Mouse (Mus musculus): ENCODE measurements at regions not wholly inside any gene's neighbourhood (a gene's known extent, or its start where the extent isn't known, plus 50 kb on each side); places are given as distances from the start of the nearest gene placed in this dataset.

DNA sequence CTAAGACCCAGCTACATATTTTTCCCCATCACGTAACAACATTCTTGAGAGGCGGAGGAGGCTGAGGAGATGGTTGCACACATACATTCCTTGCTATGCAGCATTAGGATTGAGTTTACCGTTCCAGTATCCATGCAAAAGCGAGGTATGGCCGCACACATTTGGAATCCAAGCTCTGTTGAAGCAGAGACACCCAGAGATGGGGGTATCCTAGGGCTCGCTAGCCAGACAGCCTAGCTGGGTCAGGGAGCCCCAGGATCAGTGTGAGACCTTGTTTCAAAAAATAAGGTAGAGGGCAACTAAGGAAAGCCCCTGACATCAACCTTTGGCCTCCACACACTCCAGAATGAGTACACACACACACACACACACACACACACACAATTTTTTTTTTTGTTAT is 224.7 kb upstream of the Klf3 start:
- Histone ChIP-seq H3ac (ENCODE audit: control insufficient read depth, insufficient read length, low read depth) (no peak overlapping the region), H3K4me3 (ENCODE audit: insufficient read depth, poor library complexity, severe bottlenecking) (no peak overlapping the region), H3K36me3 (ENCODE audit: control insufficient read depth, insufficient read depth) (no peaks in the 10 kb centered on the region), H3K79me2 (ENCODE audit: control insufficient read depth, insufficient read depth) (no peaks in the 10 kb centered on the region), H3K79me3 (ENCODE audit: low read depth) (no peaks in the 10 kb centered on the region), H3K27me3 (ENCODE audit: control insufficient read depth, insufficient read depth, insufficient read length) (no peaks in the 10 kb centered on the region)
- TF ChIP-seq FOSL1 (IDR thresholded peaks at IDR 0.05; ENCODE audit: insufficient read depth, low read length, poor library complexity, severe bottlenecking): no peak
- TF ChIP-seq MYOG (IDR thresholded peaks at IDR 0.05; ENCODE audit: control insufficient read depth, extremely low read depth, insufficient read length): no peak
- TF ChIP-seq CEBPB (IDR thresholded peaks at IDR 0.05; ENCODE audit: low read depth): no peak
- no peak for TF ChIP-seq CTCF (IDR thresholded peaks at IDR 0.05; ENCODE audit: control insufficient read depth, insufficient read depth, insufficient read length)
- TF ChIP-seq MAX (IDR thresholded peaks at IDR 0.05): no peak

DNA sequence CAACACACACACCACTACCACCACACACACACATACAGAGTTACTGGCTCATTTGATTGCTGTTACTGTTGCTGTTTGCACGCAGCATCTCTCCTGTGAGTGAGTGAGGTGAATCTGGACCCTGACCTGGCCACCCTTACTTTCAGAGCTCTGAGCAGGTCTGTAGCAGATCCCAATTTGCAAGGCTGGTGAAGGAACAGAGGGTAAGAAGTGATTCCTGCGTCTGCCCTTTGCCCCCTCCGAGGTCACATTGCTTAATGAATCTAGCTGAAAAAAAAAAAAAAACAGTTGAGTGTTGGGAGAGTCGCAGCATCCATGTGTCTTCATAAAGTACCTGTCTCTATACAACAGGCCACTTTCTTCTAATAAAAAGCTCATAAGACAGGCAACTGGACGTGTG is 224.1 kb upstream of the Klf3 start:
- H3K4me3 ChIP-seq (ENCODE audit: insufficient read depth, poor library complexity, severe bottlenecking): no peak overlapping the region
- peak overlapping the region; percentile 30 for H3ac ChIP-seq (ENCODE audit: control insufficient read depth, insufficient read length, low read depth)
- H3K27me3 ChIP-seq (ENCODE audit: control insufficient read depth, insufficient read depth, insufficient read length): no peaks in the 10 kb centered on the region
- TF ChIP-seq CEBPB (IDR thresholded peaks at IDR 0.05; ENCODE audit: low read depth) (no peak), USF1 (IDR thresholded peaks at IDR 0.05; ENCODE audit: low read depth) (no peak), MYOG (IDR thresholded peaks at IDR 0.05; ENCODE audit: control insufficient read depth, extremely low read depth, insufficient read length) (no peak), CTCF (IDR thresholded peaks at IDR 0.05; ENCODE audit: control insufficient read depth, insufficient read depth, insufficient read length) (no peak), MYOD1 (IDR thresholded peaks at IDR 0.05; ENCODE audit: control insufficient read depth, insufficient read length, low read depth) (no peak), MAX (IDR thresholded peaks at IDR 0.05) (no peak), FOSL1 (IDR thresholded peaks at IDR 0.05; ENCODE audit: insufficient read depth, low read length, poor library complexity, severe bottlenecking) (no peak)
- no peaks in the 10 kb centered on the region for H3K79me3 ChIP-seq (ENCODE audit: low read depth)
- H3K36me3 ChIP-seq (ENCODE audit: control insufficient read depth, insufficient read depth): no peaks in the 10 kb centered on the region
- no peaks in the 10 kb centered on the region for H3K79me2 ChIP-seq (ENCODE audit: control insufficient read depth, insufficient read depth)

GRCm38 (mm10) chr5:64579494-64580339 is 223.5 kb upstream of the Klf3 start:
- Histone ChIP-seq H3K36me3 (ENCODE audit: control insufficient read depth, insufficient read depth) (no peaks in the 10 kb centered on the region), H3ac (ENCODE audit: control insufficient read depth, insufficient read length, low read depth) (peak overlapping the region; percentile 31), H3K27me3 (ENCODE audit: control insufficient read depth, insufficient read depth, insufficient read length) (no peaks in the 10 kb centered on the region), H3K79me3 (ENCODE audit: low read depth) (no peaks in the 10 kb centered on the region), H3K4me3 (ENCODE audit: insufficient read depth, poor library complexity, severe bottlenecking) (no peak overlapping the region), H3K79me2 (ENCODE audit: control insufficient read depth, insufficient read depth) (no peaks in the 10 kb centered on the region)
- peak; percentile 88 for TF ChIP-seq CEBPB (IDR thresholded peaks at IDR 0.05; ENCODE audit: low read depth)
- no peak for TF ChIP-seq FOSL1 (IDR thresholded peaks at IDR 0.05; ENCODE audit: insufficient read depth, low read length, poor library complexity, severe bottlenecking)
- TF ChIP-seq MYOG (IDR thresholded peaks at IDR 0.05; ENCODE audit: control insufficient read depth, extremely low read depth, insufficient read length): no peak
- TF ChIP-seq MYOD1 (IDR thresholded peaks at IDR 0.05; ENCODE audit: control insufficient read depth, insufficient read length, low read depth): peak; percentile 28
- no peak for TF ChIP-seq MAX (IDR thresholded peaks at IDR 0.05)

GRCm38 (mm10) chr5:64580340-64580723 is 222.9 kb upstream of the Klf3 start:
- TF ChIP-seq MYOD1 (IDR thresholded peaks at IDR 0.05; ENCODE audit: control insufficient read depth, insufficient read length, low read depth): no peak
- no peak for TF ChIP-seq MAX (IDR thresholded peaks at IDR 0.05)
- no peak for TF ChIP-seq FOSL1 (IDR thresholded peaks at IDR 0.05; ENCODE audit: insufficient read depth, low read length, poor library complexity, severe bottlenecking)
- no peak for TF ChIP-seq MYOG (IDR thresholded peaks at IDR 0.05; ENCODE audit: control insufficient read depth, extremely low read depth, insufficient read length)
- no peak for TF ChIP-seq CTCF (IDR thresholded peaks at IDR 0.05; ENCODE audit: control insufficient read depth, insufficient read depth, insufficient read length)
- TF ChIP-seq CEBPB (IDR thresholded peaks at IDR 0.05; ENCODE audit: low read depth): no peak
- TF ChIP-seq USF1 (IDR thresholded peaks at IDR 0.05; ENCODE audit: low read depth): no peak
- Histone ChIP-seq H3K79me2 (ENCODE audit: control insufficient read depth, insufficient read depth) (no peaks in the 10 kb centered on the region), H3K4me3 (ENCODE audit: insufficient read depth, poor library complexity, severe bottlenecking) (no peak overlapping the region), H3K27me3 (ENCODE audit: control insufficient read depth, insufficient read depth, insufficient read length) (no peaks in the 10 kb centered on the region), H3K36me3 (ENCODE audit: control insufficient read depth, insufficient read depth) (no peaks in the 10 kb centered on the region), H3K79me3 (ENCODE audit: low read depth) (no peaks in the 10 kb centered on the region), H3ac (ENCODE audit: control insufficient read depth, insufficient read length, low read depth) (no peak overlapping the region)

DNA sequence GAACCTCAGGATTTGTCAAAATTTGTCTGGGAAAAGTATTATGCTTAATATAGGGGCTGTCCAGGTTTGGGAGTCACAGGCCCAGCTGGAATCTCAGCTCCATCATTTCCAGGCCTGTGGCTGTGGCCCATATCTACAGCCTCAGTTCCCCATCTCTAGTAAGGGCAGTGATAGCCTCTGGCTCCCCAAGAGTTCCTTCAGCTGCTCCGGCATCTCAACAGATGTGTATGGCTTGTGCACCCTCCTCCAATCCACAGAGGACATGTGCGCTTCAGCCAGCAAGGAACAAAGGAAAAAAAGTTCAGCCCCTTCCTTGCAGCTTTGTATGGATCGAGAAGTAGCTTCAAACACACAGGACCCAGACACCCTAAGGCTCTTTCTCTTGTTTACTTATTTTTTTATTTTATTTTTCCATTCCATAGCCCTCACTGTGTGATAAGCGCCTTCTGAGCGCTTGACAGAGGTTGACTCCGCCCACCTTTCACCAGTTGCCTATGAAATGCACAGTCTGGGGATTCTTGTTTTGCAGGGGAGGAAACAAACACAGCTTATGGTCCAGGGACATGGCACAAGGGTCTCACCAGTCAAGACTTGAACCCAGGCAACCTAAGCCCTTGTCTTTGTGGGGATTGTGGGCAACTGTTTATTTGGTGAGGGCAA is 222.3 kb upstream of the Klf3 start:
- Histone ChIP-seq H3K79me2 (ENCODE audit: control insufficient read depth, insufficient read depth) (no peaks in the 10 kb centered on the region), H3K27me3 (ENCODE audit: control insufficient read depth, insufficient read depth, insufficient read length) (no peaks in the 10 kb centered on the region), H3K36me3 (ENCODE audit: control insufficient read depth, insufficient read depth) (no peaks in the 10 kb centered on the region), H3K79me3 (ENCODE audit: low read depth) (no peaks in the 10 kb centered on the region), H3K4me3 (ENCODE audit: insufficient read depth, poor library complexity, severe bottlenecking) (no peak overlapping the region), H3ac (ENCODE audit: control insufficient read depth, insufficient read length, low read depth) (no peak overlapping the region)
- TF ChIP-seq FOSL1 (IDR thresholded peaks at IDR 0.05; ENCODE audit: insufficient read depth, low read length, poor library complexity, severe bottlenecking) (no peak), CTCF (IDR thresholded peaks at IDR 0.05; ENCODE audit: control insufficient read depth, insufficient read depth, insufficient read length) (no peak), MAX (IDR thresholded peaks at IDR 0.05) (no peak), MYOD1 (IDR thresholded peaks at IDR 0.05; ENCODE audit: control insufficient read depth, insufficient read length, low read depth) (no peak), CEBPB (IDR thresholded peaks at IDR 0.05; ENCODE audit: low read depth) (no peak), MYOG (IDR thresholded peaks at IDR 0.05; ENCODE audit: control insufficient read depth, extremely low read depth, insufficient read length) (no peak), USF1 (IDR thresholded peaks at IDR 0.05; ENCODE audit: low read depth) (no peak)
